Mouse (Mus musculus) cerebellum, postnatal 25 days (tissue): ENCODE data around the gene Upf2.
"Not testable (repeated sequence)": the region's sequence is repeated elsewhere in the genome, so short reads cannot be mapped to it uniquely, and the experiment has no call there.

Source experiments
- DNase-seq, 2 experiments: peaks; one replicate each; pipeline ENCODE4 v3.0.0; 2021; ENCODE audit warnings: mixed read lengths in 2 of 2

The Upf2 gene

DNA sequence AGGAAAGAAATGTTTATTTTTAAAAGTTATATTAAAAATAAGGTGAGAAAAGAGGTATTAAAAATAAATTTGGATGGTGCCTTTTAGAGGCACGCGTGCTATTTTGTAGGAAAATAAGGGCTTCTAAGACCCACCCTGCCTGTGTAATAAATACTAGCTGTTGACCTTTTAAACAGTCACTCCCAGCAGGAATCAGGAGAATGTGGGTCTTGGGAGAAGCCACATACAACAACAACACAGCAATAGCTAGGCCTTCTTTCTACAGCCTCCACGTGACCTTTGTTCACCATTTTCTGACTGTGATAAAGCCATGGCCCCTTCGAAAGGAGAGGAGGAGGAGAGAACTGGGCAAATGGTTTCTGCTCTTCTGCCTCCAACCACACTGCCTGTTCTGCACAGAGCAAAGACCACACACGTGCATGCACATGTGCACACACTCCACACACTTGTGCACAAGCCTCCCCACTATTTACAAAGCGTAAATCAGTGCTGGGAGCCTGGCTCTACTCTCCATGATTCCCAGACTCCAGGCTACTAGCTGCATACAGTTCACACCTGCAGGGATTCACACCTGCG is 121.5 kb downstream of the Upf2 start:
- DNase-seq: no peak

DNA sequence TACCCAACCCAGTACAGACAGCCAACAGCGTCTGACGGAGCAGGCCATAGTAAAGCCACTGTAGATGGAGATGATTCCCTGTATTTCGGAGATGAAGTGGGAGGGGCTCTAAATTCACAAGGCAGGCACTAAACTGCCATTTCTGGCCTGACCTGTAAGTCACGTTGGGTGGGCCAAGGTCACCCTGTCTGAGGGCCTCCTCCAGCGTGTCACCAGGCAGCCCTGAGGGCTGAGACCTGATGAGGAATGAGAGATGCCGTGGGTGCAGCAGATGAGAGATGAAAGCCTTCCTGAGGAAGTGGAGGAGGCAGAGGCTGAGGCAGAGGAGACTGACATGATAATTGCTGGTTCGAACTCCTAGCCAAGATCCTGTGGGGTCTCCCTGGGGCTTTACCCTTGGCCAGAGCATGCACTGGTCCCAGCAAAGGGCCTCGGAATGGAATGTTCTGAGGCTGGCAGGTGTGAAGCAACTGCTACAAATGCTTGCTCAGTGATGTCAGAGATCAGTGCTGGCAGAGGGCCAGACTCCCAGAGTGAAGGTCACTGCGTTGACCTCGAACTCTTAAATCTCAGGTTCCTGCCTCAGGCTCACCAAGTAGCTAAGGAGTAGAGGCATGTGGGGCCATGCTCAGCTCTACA is 123.7 kb downstream of the Upf2 start:
- DNase-seq: peak in 1 of 2 experiments; percentile 9

DNA sequence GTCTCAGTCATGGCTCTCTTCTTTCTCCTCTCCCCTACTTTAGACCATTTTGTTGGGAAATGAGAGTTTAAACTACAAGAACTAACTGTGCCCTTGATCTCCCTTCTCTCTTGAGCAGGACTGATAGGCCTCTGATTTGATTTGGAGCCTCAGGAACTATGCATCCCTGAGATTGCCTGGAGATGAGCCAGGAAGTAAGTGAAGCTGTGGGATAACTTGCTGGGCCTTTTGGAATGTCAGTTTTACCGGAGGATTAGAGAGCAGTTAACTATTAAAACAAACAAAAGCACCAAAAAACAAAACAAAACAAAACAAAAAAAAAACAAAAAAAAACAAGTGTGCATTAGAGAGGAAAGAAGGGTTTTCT is 124.2 kb downstream of the Upf2 start:
- no peak for DNase-seq

DNA sequence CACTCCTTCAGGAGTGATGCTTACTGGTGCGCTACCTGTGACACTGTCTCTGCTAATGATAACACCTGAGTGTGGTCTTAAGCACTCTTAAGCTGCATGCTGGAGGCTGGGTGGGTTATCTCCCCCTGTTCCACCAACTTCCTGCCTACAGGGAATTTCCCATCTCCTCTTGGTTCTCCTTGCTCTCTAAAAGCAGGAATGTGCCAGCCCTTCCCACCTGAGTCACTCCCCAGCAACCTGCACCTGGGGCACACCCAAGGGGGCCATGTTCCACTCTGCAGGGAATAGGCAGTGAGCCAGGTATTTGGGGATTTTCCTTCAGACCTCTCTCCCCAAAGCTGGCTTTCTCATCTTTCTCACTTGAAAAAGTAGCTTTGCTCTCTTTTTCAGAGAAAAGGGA is 128.8 kb downstream of the Upf2 start:
- DNase-seq: no peak

DNA sequence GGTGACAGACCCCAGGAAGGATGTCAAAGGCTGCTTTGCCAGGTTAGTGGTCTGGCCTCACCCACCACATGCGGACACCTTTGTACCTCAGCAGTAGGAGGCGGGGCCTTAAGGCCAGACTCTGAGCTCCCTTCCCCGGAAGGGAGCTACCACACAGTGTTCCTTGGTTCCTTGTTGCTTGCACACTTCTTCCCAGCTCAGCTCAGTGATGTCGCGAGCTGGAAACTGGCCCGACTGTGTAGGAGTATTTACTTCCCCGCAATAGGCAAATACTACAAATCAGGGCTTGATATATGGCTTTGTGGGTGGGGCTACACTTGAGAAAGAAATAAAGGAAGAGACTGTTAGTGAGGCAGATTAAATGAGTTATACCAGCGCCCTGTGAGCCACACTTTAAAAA is 129.8 kb downstream of the Upf2 start:
- no peak for DNase-seq

DNA sequence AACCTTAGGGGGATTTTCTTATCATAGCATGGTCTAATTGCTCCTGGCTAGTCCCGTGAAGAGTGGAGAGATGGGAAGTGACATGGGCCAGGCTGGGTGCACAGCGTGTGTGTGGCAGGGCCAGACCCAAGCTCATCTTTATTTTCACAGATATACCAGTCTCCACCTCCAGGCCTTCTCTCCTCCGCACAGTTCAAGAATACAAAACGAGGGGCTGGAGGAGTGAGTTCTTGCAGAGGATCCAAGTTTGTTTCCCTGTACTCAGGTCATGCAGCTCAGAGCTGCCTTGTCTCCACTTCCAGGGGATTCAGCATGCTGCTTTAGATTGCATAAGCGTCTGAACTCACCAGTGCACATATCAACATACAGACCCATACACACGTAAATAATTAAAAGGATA is 131.3 kb downstream of the Upf2 start:
- no peak for DNase-seq

GRCm38 (mm10) chr2:6083696-6084095 is 132.4 kb downstream of the Upf2 start:
- DNase-seq: no peak

- no peak for DNase-seq
Measured at GRCm38 (mm10) chr2:6085622-6086530, 134.6 kb downstream of the Upf2 start.

DNA sequence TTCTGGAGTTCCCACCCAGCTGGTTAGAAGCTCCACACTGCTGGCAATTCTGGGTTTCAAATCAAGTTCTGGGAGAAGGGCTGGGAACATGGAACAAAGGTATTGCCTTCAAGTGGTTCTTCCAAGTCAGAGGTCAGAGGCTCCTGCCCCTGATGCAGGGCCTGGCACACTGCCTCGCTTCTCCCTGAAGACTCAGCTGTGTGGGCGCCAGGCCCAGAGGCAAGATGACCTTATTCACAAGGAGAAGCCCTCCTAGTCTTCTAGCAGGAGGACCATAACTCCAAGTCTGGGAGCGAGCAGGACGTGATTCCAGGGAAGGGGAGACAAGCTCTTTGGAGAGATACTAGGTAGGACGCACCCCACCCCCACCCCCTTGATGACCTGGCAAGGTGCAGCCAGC is 135.9 kb downstream of the Upf2 start:
- DNase-seq: no peak

- DNase-seq: not testable (repeated sequence)
Measured at GRCm38 (mm10) chr2:6089941-6090340, 138.7 kb downstream of the Upf2 start.

- no peak for DNase-seq
Measured at GRCm38 (mm10) chr2:6097113-6097716, 145.9 kb downstream of the Upf2 start.

GRCm38 (mm10) chr2:6098924-6099323 is 147.7 kb downstream of the Upf2 start:
- DNase-seq: no peak

DNA sequence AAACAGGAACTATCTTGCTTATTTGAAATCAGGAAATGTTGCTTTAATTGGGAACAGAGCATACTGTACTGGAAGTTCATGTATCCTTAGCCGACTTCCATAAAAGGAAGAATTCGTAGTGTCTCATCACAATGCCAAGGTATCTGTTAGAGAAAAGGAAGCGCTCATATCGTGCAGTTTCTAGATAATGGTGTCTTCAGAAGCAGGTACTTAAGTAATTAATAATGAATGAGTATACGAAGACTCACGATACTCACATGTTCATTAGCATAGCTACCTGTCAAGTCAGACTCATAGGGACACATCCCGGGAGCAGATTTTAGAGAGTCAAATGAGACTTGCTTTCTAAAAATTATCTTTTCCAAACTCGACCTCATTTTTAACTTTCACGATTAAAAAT is 148.2 kb downstream of the Upf2 start:
- no peak for DNase-seq

DNA sequence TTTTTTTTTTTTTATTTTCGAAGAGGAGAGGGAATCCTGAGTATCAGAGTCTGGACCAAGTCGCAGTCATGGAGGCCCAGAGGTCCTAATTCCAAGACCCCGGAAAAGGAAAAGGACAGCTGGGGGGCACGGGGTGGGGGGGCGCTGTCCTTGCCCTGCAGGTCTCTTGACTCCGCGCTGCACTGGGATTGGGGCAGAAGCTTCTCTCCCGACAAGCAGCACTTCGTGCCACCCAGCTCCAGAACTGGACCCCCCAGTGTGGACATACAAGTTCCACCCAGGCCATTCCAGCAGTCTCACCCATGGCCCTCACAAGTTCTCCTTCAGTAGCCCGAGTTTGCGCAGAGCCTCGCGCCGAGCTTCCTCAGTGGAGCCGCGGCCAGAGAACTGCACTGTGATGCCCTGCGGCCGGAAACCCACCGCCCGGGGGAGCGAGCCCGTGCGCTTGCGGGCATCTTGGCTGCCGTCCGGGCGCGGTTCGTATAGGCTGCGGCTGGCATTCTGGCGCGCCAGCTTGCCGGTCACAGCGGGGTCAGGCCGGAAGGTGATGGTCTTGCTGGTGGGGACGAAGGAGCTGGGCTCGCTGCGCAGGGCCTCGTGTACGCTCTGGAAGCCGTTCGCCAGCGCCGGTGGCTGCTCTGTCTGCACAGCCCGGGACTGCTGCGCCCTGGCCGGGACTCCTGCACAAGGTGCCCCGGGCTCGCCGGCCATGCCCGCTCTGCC is 148.9 kb downstream of the Upf2 start:
- DNase-seq: peak; percentile 45 to 55

DNA sequence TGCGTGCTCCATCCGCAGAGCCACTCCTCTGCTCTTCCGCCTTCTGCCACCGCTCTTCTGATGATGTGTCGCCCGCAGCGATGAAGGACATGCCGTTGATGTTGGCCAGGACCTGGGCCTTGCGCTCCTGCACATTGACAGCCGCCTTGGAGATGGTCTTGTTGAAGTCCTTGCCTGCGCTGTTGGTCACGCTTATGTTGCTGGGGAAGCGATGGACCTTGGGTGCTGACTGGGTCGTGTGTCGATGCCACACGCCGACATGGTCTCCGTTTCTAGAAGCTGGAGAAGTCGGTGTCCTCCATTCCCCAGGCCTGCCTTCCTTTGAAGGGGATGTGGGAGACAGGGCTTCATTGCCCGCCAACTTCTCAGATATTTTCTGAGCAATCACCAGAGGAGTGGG is 149.5 kb downstream of the Upf2 start:
- DNase-seq: no peak

DNA sequence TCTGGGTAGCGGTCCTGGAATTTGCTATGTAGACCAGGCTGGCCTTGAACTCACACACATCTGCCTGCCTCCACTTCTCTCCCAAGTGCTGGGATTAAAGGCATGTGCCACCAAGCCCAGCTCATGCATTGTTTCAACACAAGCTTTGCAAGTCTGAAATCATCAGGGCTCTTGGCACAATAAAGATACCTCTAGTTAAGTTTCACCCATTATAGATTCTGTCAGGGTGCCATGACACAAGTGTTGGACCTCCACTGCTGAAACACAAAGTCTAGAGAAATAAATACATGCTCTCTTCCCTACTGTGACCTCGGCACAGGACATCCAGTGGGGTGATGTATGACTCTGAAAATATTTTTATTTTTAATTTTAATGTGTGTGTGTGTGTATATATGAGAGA is 154.2 kb downstream of the Upf2 start:
- no peak for DNase-seq
